Mouse (Mus musculus) olfactory bulb, adult 2 months (tissue): ENCODE data around the gene Igfbp5. TPM values are rescaled to one million over a fixed set of nuclear protein-coding genes. Genes with fewer than 3 reads are reported as not detected.

ENCODE experiments used
- H3K27ac ChIP-seq: fragments of 200-500 bp; 2 replicates; pipeline ENCODE4 v1.5.1; 2012; ENCODE audit warnings: low read depth, low read length; ENCODE audit not compliant: insufficient read depth
- H3K4me1 ChIP-seq: fragments of 200-500 bp; 2 replicates; pipeline ENCODE4 v1.6.1; 2012; ENCODE audit warnings: low read length; ENCODE audit not compliant: control insufficient read depth, insufficient read depth
- H3K4me3 ChIP-seq: fragments of 200-500 bp; 2 replicates; pipeline ENCODE4 v1.5.1; 2012; ENCODE audit warnings: mild to moderate bottlenecking, low read depth, low read length, moderate library complexity; ENCODE audit not compliant: insufficient read depth
- CTCF ChIP-seq: fragments of 200-500 bp; IDR thresholded peaks from 2 replicates; pipeline ENCODE4 v1.5.1; 2012; ENCODE audit warnings: low read depth, mild to moderate bottlenecking, low read length, moderate library complexity; ENCODE audit not compliant: insufficient read depth
- POLR2A ChIP-seq: fragments of 200-500 bp; IDR thresholded peaks from 2 replicates; pipeline ENCODE4 v1.6.1; 2012; ENCODE audit warnings: mild to moderate bottlenecking, low read depth, low read length, moderate library complexity; ENCODE audit not compliant: insufficient read depth
- WGBS: fragments of 180-500 bp; shearing (Covaris S2); methylation state at CpG from one replicate; pipeline ENCODE4 v1.1.7; 2018; 5-methylcytosine and 5-hydroxymethylcytosine counted together
- polyA plus RNA-seq: library from polyadenylated mRNA; stranded (reverse); fragments of >200 nt; gene quantifications from 2 replicates; pipeline ENCODE4 v1.2.4, GENCODE M21; 2012; ENCODE audit warnings: low replicate concordance; ENCODE audit not compliant: missing spikeins, insufficient read depth, insufficient read length

Gene Igfbp5
- 101 and 111 TPM in 2 replicates for polyA plus RNA-seq

DNA sequence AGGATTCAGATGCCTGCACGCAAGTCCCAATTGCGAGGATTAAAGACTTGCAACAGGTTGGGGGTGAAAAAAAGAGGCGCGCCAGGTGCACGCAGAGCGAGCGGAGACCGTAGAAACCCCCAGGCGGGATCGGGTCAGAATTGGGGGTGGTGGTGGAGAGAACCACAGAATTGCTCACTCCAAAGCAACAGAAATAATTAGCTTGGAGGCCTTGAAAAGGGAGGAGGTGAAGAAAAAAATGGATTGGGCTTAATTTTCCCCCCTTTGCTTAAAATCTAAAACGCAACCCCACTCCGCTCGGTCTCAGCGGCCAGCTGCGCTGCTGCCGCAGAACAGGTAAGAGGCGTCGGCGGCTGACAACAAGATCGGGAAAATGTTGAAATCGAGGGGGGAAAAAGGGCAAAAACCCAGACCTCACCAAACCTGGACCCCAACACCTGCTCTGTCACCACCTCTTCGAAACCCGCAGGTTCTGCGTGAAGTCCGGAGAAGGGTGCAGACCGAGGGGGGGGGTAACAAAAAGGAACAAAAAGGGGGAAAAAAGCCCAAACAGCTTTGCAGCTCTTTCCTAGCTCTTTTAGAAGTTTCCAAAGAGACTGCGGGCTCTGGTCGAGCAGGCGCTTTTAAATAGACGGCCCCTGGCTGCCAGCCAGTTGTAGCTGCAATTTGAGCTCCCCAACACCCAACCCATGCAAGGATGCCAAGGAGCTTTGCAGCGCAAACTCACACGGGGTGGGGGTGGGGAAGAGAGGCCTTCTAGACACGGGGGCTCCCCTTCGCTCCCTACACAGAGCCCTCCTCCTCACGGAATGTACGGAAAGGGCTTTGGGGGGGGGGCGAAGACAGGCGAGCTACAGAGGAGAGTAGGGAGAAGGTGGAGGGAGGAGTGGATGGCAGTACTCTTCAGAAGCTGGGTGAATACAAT is at the start of gene Igfbp5:
TSS of gene Igfbp5 (minus strand) at position 598 of the 925 bp plus-strand sequence.
- WGBS = 1% methylated on average over 38 of the region's 38 CpGs
- Histone ChIP-seq H3K4me1 (peaks cover 30% of the 10 kb centered on the region), H3K27ac (peak within 1 kb of the TSS; percentile 87), H3K4me3 (peak within 1 kb of the TSS; percentile 55)
- TF ChIP-seq POLR2A (no peak), CTCF (no peak)

DNA sequence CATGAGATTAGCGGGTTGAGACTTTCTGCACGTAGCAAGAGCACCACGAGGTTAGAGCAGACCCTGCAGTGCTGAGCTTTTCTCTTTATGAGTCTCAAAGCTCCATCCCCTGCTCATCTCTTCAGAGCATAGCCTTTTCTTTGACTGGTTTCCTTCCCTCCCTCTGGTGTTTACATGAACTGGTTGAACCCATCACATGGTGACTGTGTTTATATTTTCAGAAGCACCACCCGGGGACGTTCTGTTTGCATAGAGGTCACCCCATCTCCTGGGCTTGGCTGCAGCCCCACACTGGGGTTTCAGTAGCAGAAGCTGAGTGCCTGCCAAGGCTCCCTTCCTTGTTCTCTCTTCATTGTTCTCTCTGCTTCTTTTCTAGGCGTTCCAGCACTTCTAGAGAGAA is 40.1 kb upstream of the Igfbp5 start:
- 51% methylated on average over 6 of the region's 6 CpGs for WGBS
- Histone ChIP-seq H3K4me1 (no peaks in the 10 kb centered on the region), H3K4me3 (no peak overlapping the region), H3K27ac (no peak overlapping the region)
- TF ChIP-seq CTCF = no peak

DNA sequence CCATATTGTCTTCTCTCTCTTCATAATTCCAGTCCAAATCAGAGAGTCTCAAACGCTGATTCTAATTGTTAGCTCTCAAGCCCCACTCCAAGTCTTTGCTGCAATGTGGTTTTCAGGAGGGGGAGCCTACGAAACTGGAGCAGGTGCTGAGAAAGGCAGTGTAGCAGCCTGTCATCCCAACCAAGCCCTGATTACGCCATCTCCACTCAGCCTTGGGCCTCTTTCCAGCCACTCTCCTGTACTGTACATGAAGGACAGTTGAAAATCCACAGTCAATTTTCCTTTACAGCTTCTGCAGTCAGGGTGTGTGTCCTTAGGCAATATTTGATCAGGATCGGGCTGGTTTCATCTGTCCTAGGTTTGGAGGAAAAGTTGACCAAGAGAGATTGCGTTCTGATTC is 38.4 kb upstream of the Igfbp5 start:
- Histone ChIP-seq H3K4me1 (no peaks in the 10 kb centered on the region), H3K4me3 (no peak overlapping the region), H3K27ac (no peak overlapping the region)
- WGBS = 92% methylated on average over 5 of the region's 5 CpGs
- no peak for TF ChIP-seq CTCF
- TF ChIP-seq POLR2A = no peak

DNA sequence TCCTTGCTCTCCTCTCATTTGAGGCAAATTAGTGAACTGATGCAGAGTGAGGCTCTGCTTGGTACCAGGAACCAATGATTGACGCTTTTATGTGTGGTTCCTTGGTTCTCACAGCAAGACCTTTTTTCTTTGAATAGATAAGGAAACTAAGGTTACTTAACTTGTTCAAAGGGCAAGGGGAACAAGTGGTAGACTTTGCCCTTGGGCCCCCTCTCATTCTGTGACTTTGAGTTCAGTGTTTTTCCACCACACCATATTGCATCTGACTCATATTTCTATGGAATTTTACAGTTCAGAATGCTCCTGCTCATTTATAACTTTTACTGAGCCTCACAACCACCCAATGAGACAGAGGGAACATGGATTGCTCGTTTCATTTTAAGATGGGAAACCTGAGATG is 21.1 kb upstream of the Igfbp5 start:
- no peak overlapping the region for H3K27ac ChIP-seq
- no peak overlapping the region for H3K4me3 ChIP-seq
- no peaks in the 10 kb centered on the region for H3K4me1 ChIP-seq
- WGBS = 87% methylated on average over 2 of the region's 2 CpGs
- no peak for TF ChIP-seq POLR2A

DNA sequence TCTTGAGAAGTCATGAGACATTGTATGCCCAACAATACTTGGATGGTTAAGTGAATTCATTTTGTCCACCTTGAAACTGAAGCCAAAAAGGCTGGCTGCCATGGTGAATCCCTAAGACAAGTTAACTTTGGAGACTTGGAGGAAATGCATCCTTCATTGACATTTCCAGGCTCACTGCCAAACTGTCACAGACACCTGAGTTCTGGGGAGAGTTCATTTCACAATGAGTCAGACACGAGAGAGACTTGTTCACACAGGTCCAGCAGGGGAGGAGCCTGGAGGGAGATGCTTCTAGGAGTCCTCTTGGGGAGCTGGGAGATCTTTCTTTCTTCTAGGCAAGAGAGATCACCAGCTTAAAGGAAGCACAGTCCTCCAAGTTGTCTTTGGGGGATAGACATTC is 13.2 kb upstream of the Igfbp5 start:
- TF ChIP-seq CTCF (no peak), POLR2A (no peak)
- Histone ChIP-seq H3K4me1 (no peaks in the 10 kb centered on the region), H3K4me3 (no peak overlapping the region), H3K27ac (no peak overlapping the region)
- WGBS = 71% methylated on average over 1 of the region's 1 CpGs

DNA sequence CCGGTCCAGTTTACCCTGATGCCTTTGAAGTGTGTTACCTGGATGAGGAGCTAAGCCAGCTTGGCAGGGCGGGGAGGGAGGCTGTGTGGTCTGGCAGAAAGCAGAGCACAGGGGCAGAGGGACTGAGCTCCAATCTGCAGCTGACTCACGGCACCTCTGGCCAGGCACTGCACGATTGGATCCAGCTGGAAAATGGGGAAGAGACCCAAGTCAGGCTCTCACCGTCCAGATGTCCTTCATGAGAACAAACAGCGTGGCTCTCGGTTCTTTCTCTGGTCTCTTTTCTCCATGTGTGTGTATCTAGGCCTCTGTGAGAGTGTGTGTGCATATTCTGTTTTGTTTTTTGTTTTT is 11.1 kb upstream of the Igfbp5 start:
- WGBS = 92% methylated on average over 7 of the region's 7 CpGs
- Histone ChIP-seq H3K4me3 (no peak overlapping the region), H3K27ac (no peak overlapping the region), H3K4me1 (no peaks in the 10 kb centered on the region)
- no peak for TF ChIP-seq CTCF
- no peak for TF ChIP-seq POLR2A

DNA sequence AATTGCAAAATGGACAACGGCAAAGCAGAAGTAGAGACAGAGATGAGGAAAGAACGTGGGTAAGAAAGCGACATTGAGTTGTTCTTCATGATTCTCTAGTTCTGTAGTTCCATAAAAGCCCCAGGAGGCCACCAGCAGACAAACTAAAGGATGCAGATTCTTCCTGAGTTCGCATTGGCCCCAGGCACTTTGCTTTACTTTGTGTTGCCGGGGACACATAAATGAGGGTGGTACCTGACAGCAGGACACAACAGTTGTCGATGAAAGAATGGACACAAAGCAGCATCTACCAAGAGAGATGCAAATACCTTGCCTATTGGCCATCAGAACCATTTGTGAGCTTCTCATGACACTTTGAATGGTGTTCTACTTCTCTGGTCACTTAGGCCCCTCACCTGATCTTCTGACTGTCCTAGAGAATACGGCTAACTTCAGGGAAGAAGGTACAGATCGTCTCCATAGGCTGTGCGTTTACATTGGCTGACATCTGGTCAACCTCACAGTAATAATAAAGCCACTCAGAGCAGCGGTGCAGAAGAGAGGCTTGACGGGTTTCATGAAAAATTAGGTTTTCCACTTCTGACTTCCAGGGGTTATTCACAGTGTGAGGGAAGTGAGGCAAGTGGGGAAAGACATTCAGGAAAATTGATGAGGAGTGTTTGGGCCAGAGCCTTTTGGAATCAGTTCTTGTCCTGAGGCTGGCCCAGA is 10.6 kb upstream of the Igfbp5 start:
- Histone ChIP-seq H3K27ac (no peak overlapping the region), H3K4me1 (no peaks in the 10 kb centered on the region), H3K4me3 (no peak overlapping the region)
- TF ChIP-seq POLR2A (no peak), CTCF (no peak)
- WGBS = 94% methylated on average over 11 of the region's 11 CpGs

DNA sequence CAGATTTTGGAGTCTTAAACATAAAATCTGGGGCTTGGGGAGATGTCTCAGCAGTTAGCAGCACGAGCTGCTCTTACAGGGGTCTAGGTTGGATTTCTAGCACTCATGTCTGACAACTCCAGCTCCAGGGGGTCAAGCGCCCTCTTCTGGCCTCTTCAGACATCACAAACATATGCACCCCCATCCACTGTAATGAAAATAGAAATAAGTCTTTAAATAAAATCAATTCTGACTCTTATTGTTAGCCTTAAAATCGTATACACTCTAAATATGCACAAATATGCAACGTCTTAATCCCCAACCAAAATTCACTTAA is 4.6 kb upstream of the Igfbp5 start:
- H3K4me1 ChIP-seq = peaks cover 14% of the 10 kb centered on the region
- 76% methylated on average over 4 of the region's 4 CpGs for WGBS
- H3K4me3 ChIP-seq = no peak overlapping the region
- no peak overlapping the region for H3K27ac ChIP-seq
- TF ChIP-seq CTCF = no peak
- no peak for TF ChIP-seq POLR2A

DNA sequence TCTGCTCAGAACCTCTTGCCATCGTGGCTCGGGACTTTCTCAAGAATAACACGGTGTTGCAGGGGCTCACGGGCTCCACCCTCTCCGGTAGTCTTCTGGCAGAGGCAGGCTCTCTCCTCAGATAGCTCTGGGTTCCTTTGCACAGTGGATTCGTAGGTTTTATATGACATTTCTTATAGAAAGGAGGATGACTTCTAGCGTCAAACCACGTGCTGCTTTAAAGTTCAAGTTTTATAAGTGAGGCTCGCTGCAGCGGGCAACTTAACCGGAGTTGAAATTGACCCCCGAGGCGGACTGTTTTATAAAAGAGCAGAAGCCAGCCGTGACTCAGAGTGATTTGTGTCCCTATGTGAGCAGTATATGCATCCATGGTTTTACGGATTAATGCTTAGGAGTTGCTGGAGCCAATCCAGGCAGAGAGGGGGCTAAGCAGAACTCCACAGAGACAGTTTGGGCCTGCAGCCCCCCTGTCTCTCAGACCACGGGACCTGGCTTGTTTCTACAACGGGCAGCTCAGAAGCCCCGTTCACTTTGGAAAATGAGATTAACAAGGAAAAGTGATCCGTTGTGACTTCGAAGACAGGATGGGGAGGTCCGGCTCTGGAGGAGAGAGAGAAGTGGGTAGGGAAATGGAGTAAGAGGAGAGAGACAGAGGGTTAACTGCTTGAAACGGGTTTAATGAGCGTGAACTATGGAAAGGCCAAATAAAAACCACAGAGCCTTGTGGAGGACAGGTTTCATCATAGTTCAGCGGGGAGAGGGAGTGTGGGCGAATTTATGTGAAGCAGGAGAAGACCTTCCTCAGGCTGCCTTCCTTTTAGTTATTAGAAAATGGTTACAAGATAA is 4.0 kb upstream of the Igfbp5 start:
- Histone ChIP-seq H3K4me3 (no peak overlapping the region), H3K27ac (no peak overlapping the region), H3K4me1 (peaks cover 20% of the 10 kb centered on the region)
- TF ChIP-seq POLR2A = no peak
- TF ChIP-seq CTCF = no peak
- WGBS = 68% methylated on average over 25 of the region's 25 CpGs
